Comparison of ENCODE assay signal across 21 mouse cellular contexts in the genomic region with DNA sequence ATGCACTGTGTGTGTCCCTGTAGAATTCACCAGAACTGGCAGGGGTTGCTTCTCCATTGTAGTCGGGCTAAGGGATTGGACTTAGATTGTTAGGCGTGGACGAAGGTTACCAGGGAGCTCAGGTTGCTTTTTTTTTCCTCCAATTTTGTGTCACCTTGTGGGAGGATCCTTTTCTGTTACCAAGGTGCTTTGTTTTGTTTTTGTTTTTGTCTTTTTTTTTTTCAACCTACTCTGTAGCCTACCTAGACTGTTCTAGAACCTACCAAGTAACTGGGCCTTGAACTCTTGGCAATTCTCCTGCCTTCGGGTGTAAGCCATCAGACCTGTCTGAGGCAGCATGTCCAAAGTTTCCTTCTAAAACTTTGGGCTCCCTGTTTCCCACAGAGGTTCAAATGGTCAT. TPM values are rescaled to one million over a fixed set of nuclear protein-coding genes. Genes with fewer than 3 reads are reported as not detected.
DNase-seq lines count a peak whose midpoint lies in the region; ATAC-seq and TF ChIP-seq lines count a peak whose summit lies in the region.
"Had no signal": no experiment of that assay in that cellular context is flagged by ENCODE, and none has a peak within 500 bp of the region (broad histone marks: within the 10 kb centered on the region; RNA-seq: fewer than 3 reads in every experiment).

No protein-coding gene starts in this region.

- H3K4me2 ChIP-seq in heart, embryonic 15.5 days: no peak overlapping the region
- no peak overlapping the region for H3K4me2 ChIP-seq in liver, postnatal 0 days (ENCODE audit: low read depth, low read length)
- H3K4me2 ChIP-seq: embryonic facial prominence, embryonic 13.5 days; forebrain, embryonic 13.5 days; heart, embryonic 12.5 days; hindbrain, embryonic 13.5 days; midbrain, embryonic 11.5 days had no signal

- no peak overlapping the region for H3K9ac ChIP-seq in heart, embryonic 15.5 days
- H3K9ac ChIP-seq in liver, adult 2 months (ENCODE audit: low read depth, low read length): no peak overlapping the region
- H3K9ac ChIP-seq in liver, postnatal 0 days (replicated peaks): no peak overlapping the region
- H3K9ac ChIP-seq in ES-Bruce4 (ENCODE audit: low read depth, poor library complexity, severe bottlenecking): no peak overlapping the region
- H3K9ac ChIP-seq: embryonic facial prominence, embryonic 13.5 days; forebrain, embryonic 13.5 days; heart, embryonic 12.5 days; hindbrain, embryonic 13.5 days; liver, embryonic 14.5 days had no signal

- no peaks in the 10 kb centered on the region for H3K79me2 ChIP-seq in liver, adult 2 months (ENCODE audit: control insufficient read depth, insufficient read depth, low read length)

- no peak for TF ChIP-seq EP300 in liver, postnatal 0 days (IDR thresholded peaks at IDR 0.05; ENCODE audit: low read depth)
- no peak for TF ChIP-seq EP300 in ES-Bruce4 (IDR thresholded peaks at IDR 0.05; ENCODE audit: insufficient read depth, low read depth, low read length)

- WGBS in heart, embryonic 15.5 days: 87% methylated on average over 4 of the region's 4 CpGs
- WGBS in liver, adult 2 months: 56% methylated on average over 4 of the region's 4 CpGs
- WGBS in liver, postnatal 0 days (ENCODE audit: insufficient replicate concordance): 93% methylated on average over 4 of the region's 4 CpGs

- H3K9me3 ChIP-seq in heart, embryonic 15.5 days (replicated peaks): no peaks in the 10 kb centered on the region
- H3K9me3 ChIP-seq in liver, postnatal 0 days (ENCODE audit: low read length): no peaks in the 10 kb centered on the region
- H3K9me3 ChIP-seq in ES-Bruce4 (replicated peaks; ENCODE audit: control insufficient read depth, insufficient read depth, low read length, poor library complexity, severe bottlenecking): no peaks in the 10 kb centered on the region
- H3K9me3 ChIP-seq: embryonic facial prominence, embryonic 13.5 days; forebrain, embryonic 13.5 days; heart, embryonic 12.5 days; hindbrain, embryonic 13.5 days; limb, embryonic 10.5 days had no signal

- H3K4me3 ChIP-seq in heart, embryonic 15.5 days: no peak overlapping the region
- no peak overlapping the region for H3K4me3 ChIP-seq in liver, adult 2 months (ENCODE audit: insufficient read depth, low read depth, low read length)
- no peak overlapping the region for H3K4me3 ChIP-seq in liver, postnatal 0 days (ENCODE audit: low read depth, low read length)
- H3K4me3 ChIP-seq in ES-Bruce4 (ENCODE audit: low read depth, low read length): no peak overlapping the region
- H3K4me3 ChIP-seq: embryonic facial prominence, embryonic 13.5 days; forebrain, embryonic 13.5 days; heart, embryonic 12.5 days; hindbrain, embryonic 13.5 days; limb, embryonic 10.5 days had no signal

- peaks cover 31% of the 10 kb centered on the region for H3K4me1 ChIP-seq in heart, embryonic 15.5 days (replicated peaks)
- H3K4me1 ChIP-seq in liver, adult 2 months (ENCODE audit: control insufficient read depth, insufficient read depth, low read length): peaks cover 19% of the 10 kb centered on the region
- peaks cover 42% of the 10 kb centered on the region for H3K4me1 ChIP-seq in liver, postnatal 0 days (ENCODE audit: insufficient read depth)
- H3K4me1 ChIP-seq in ES-Bruce4 (ENCODE audit: control insufficient read depth, insufficient read depth, low read length): peaks cover 21% of the 10 kb centered on the region

- H3K27ac ChIP-seq in heart, embryonic 15.5 days: peak overlapping the region; percentile 13; the same call in 1 of the 2 replicates
- H3K27ac ChIP-seq in liver, adult 2 months (replicated peaks; ENCODE audit: insufficient read depth, low read depth, low read length): peak overlapping the region; percentile 49; the same call in 1 of the 2 replicates
- H3K27ac ChIP-seq in liver, postnatal 0 days (ENCODE audit: low read depth): no peak overlapping the region
- peak overlapping the region; percentile 99 for H3K27ac ChIP-seq in ES-Bruce4 (ENCODE audit: insufficient read depth, low read length)
- H3K27ac ChIP-seq: embryonic facial prominence, embryonic 13.5 days; forebrain, embryonic 13.5 days; liver, embryonic 14.5 days had no signal

- no peak for DNase-seq in heart, adult 9 months (ENCODE audit: low spot score in 2 of 2)
- DNase-seq in liver, adult 2 months (ENCODE audit: extremely low read depth, low read depth, low spot score): peak; percentile 75
- no peak for DNase-seq in liver, postnatal 0 days
- peak; percentile 10 for DNase-seq in naive thymus-derived CD4-positive, alpha-beta T cell, adult 2 months (ENCODE audit: low read depth)
- DNase-seq in spleen, postnatal 4 days (ENCODE audit: low spot score in 2 of 2): no peak
- no peak for DNase-seq in thymus, postnatal 4 days
- DNase-seq: adrenal gland, postnatal 14 days; cerebellum, adult 2 months; cerebellum, postnatal 36 days; embryo, embryonic 11 days; kidney, postnatal 14 days; lung, postnatal 10 days had no signal

- H3K27me3 ChIP-seq in heart, embryonic 15.5 days: no peaks in the 10 kb centered on the region
- no peaks in the 10 kb centered on the region for H3K27me3 ChIP-seq in liver, adult 2 months (ENCODE audit: control insufficient read depth, insufficient read depth, low read length)
- H3K27me3 ChIP-seq in liver, postnatal 0 days (ENCODE audit: insufficient read depth, low read length): no peaks in the 10 kb centered on the region
- H3K27me3 ChIP-seq in ES-Bruce4 (ENCODE audit: control insufficient read depth, insufficient read depth, low read length, poor library complexity, severe bottlenecking): no peaks in the 10 kb centered on the region
- H3K27me3 ChIP-seq: embryonic facial prominence, embryonic 13.5 days; forebrain, embryonic 13.5 days; heart, embryonic 12.5 days; hindbrain, embryonic 13.5 days had no signal

- no peak for TF ChIP-seq POLR2A in liver, adult 2 months (IDR thresholded peaks at IDR 0.05; ENCODE audit: extremely low read depth, insufficient read depth, low read length)
- TF ChIP-seq POLR2A in ES-Bruce4 (IDR thresholded peaks at IDR 0.05; ENCODE audit: insufficient read depth, low read length): no peak

- no peak for ATAC-seq in heart, embryonic 15.5 days (replicated peaks; ENCODE audit: insufficient number of reproducible peaks, insufficient read depth, low FRiP score, low read depth)
- no peak for ATAC-seq in liver, postnatal 0 days
- ATAC-seq: forebrain, embryonic 13.5 days had no signal

- no peaks in the 10 kb centered on the region for H3K36me3 ChIP-seq in heart, embryonic 15.5 days
- H3K36me3 ChIP-seq in liver, adult 2 months (ENCODE audit: control insufficient read depth, insufficient read depth, low read length): no peaks in the 10 kb centered on the region
- H3K36me3 ChIP-seq in liver, postnatal 0 days (replicated peaks; ENCODE audit: insufficient read depth, low read length): no peaks in the 10 kb centered on the region
- no peaks in the 10 kb centered on the region for H3K36me3 ChIP-seq in ES-Bruce4 (ENCODE audit: control insufficient read depth, insufficient read depth, low read length, poor library complexity, severe bottlenecking)
- H3K36me3 ChIP-seq: embryonic facial prominence, embryonic 13.5 days; heart, embryonic 12.5 days; hindbrain, embryonic 13.5 days; limb, embryonic 10.5 days had no signal

- TF ChIP-seq CTCF in liver, adult 2 months (IDR thresholded peaks at IDR 0.05; ENCODE audit: low read depth, low read length): no peak
- TF ChIP-seq CTCF in liver, postnatal 0 days (IDR thresholded peaks at IDR 0.05; ENCODE audit: low read depth): no peak
- no peak for TF ChIP-seq CTCF in ES-Bruce4 (IDR thresholded peaks at IDR 0.05; ENCODE audit: low read depth, low read length)

RNA-seq across cellular contexts. Expression of a gene that starts 36.6 kb away (rescaled TPM):
- polyA plus RNA-seq in heart, embryonic 15.5 days (2015; fragmentation: Nextera tagmentation; extraction: Ambion mirVana): 791 and 881 TPM in 2 replicates
- total RNA-seq in liver, adult 2 months (2014; rRNA removed): 259 and 274 TPM in 2 replicates
- 214 and 240 TPM in 2 replicates for polyA plus RNA-seq in liver, adult 2 months (2012; rRNA removed)
- polyA plus RNA-seq in liver, postnatal 0 days (2015; fragmentation: Nextera tagmentation; extraction: Ambion mirVana): 750 and 799 TPM in 2 replicates
- polyA plus RNA-seq in ES-Bruce4 (2011; ENCODE audit: insufficient read depth, insufficient read length, low read depth, missing spikeins): 3,893 and 3,930 TPM in 2 replicates

Comparison
In these comparisons a context has a peak if more than half of its experiments do, and no peak if none do; other contexts are left out.
1. DNase-seq: peak in liver, adult 2 months (single experiment) and naive thymus-derived CD4-positive, alpha-beta T cell, adult 2 months (single experiment); none in heart, adult 9 months (0 of 2), liver, postnatal 0 days (single experiment), spleen, postnatal 4 days (0 of 2) and thymus, postnatal 4 days (single experiment).